Mouse (Mus musculus) forebrain, embryonic 10.5 days (tissue): ENCODE results near the gene Dmwd. TPM values are rescaled to one million over a fixed set of nuclear protein-coding genes. Genes with fewer than 3 reads are reported as not detected.

Experiments
- DNase-seq: peaks from one replicate; pipeline ENCODE4 v3.0.0-alpha.2; 2017; ENCODE audit warnings: low spot score; ENCODE audit errors: extremely low spot score
- H3K27ac ChIP-seq: fragments of 300-500 bp; sonication (generic); 2 replicates; pipeline ENCODE4 v1.5.1; 2016; ENCODE audit warnings: mild to moderate bottlenecking
- H3K27me3 ChIP-seq: fragments of 300-500 bp; sonication (generic); 2 replicates; pipeline ENCODE4 v1.6.1; 2016; ENCODE audit warnings: mild to moderate bottlenecking; ENCODE audit not compliant: poor library complexity, severe bottlenecking
- H3K36me3 ChIP-seq: fragments of 300-500 bp; sonication (generic); replicated peaks from 2 replicates; pipeline ENCODE4 v1.6.1; 2016; ENCODE audit warnings: mild to moderate bottlenecking, moderate library complexity
- H3K4me1 ChIP-seq: fragments of 300-500 bp; sonication (generic); 2 replicates; pipeline ENCODE4 v1.6.1; 2016
- H3K4me3 ChIP-seq: fragments of 300-500 bp; sonication (generic); 2 replicates; pipeline ENCODE4 v1.5.1; 2016; ENCODE audit warnings: mild to moderate bottlenecking, moderate library complexity
- H3K9me3 ChIP-seq: fragments of 300-500 bp; sonication (generic); 2 replicates; pipeline ENCODE4 v1.6.1; 2016; ENCODE audit warnings: mild to moderate bottlenecking, moderate library complexity
- WGBS: fragments of 180-500 bp; shearing (Covaris S2); methylation state at CpG from one replicate; pipeline ENCODE4 v1.1.7; 2016; 5-methylcytosine and 5-hydroxymethylcytosine counted together
- polyA plus RNA-seq: library from polyadenylated mRNA; unstranded; fragments of >200 nt; fragmentation: Nextera tagmentation; extraction: Ambion mirVana; gene quantifications from 2 replicates; pipeline ENCODE4 v1.2.1, GENCODE M21; 2016

The Dmwd gene
- polyA plus RNA-seq, 1 experiment from 2014 or later, result 16.3 TPM

- 20% methylated on average over 17 of the region's 17 CpGs for WGBS
- Histone ChIP-seq H3K4me1 (peaks cover 57% of the 10 kb centered on the region), H3K36me3 (peaks cover 58% of the 10 kb centered on the region), H3K4me3 (peak overlapping the region; percentile 87), H3K27ac (peak overlapping the region; percentile 97), H3K9me3 (no peaks in the 10 kb centered on the region), H3K27me3 (peaks cover 33% of the 10 kb centered on the region)
- DNase-seq, result no peak
Measured at GRCm38 (mm10) chr7:19091913-19092312, 15.9 kb downstream of the Dmwd start.

- peaks cover 28% of the 10 kb centered on the region for H3K27me3 ChIP-seq
- peaks cover 58% of the 10 kb centered on the region for H3K36me3 ChIP-seq
- H3K4me3 ChIP-seq, result peak overlapping the region; percentile 87
- 2% methylated on average over 38 of the region's 38 CpGs for WGBS
- H3K4me1 ChIP-seq, result peaks cover 61% of the 10 kb centered on the region
- H3K9me3 ChIP-seq, result no peaks in the 10 kb centered on the region
- peak overlapping the region; percentile 97 for H3K27ac ChIP-seq
- peak; percentile 83 for DNase-seq
Measured at GRCm38 (mm10) chr7:19092381-19093173, 16.6 kb downstream of the Dmwd start.

DNA sequence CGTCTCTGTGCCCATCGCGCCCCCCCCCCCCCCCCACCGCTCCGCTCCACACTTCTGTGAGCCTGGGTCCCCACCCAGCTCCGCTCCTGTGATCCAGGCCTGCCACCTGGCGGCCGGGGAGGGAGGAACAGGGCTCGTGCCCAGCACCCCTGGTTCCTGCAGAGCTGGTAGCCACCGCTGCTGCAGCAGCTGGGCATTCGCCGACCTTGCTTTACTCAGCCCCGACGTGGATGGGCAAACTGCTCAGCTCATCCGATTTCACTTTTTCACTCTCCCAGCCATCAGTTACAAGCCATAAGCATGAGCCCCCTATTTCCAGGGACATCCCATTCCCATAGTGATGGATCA is 17.1 kb downstream of the Dmwd start:
- DNase-seq, result peak; percentile 81
- H3K9me3 ChIP-seq, result no peaks in the 10 kb centered on the region
- peak overlapping the region; percentile 97 for H3K27ac ChIP-seq
- peaks cover 57% of the 10 kb centered on the region for H3K36me3 ChIP-seq
- under 1% methylated on average over 14 of the region's 15 CpGs for WGBS
- peaks cover 28% of the 10 kb centered on the region for H3K27me3 ChIP-seq
- peak overlapping the region; percentile 87 for H3K4me3 ChIP-seq
- peaks cover 65% of the 10 kb centered on the region for H3K4me1 ChIP-seq

- peak overlapping the region; percentile 97 for H3K27ac ChIP-seq
- H3K4me3 ChIP-seq, result peak overlapping the region; percentile 87
- peak; percentile 99 for DNase-seq
- H3K27me3 ChIP-seq, result peaks cover 28% of the 10 kb centered on the region
- H3K4me1 ChIP-seq, result peaks cover 71% of the 10 kb centered on the region
- no peaks in the 10 kb centered on the region for H3K9me3 ChIP-seq
- WGBS, result under 1% methylated on average over 45 of the region's 45 CpGs
- H3K36me3 ChIP-seq, result peaks cover 50% of the 10 kb centered on the region
Measured at GRCm38 (mm10) chr7:19093537-19094385, 17.7 kb downstream of the Dmwd start.

GRCm38 (mm10) chr7:19094471-19094825 is 18.4 kb downstream of the Dmwd start, which contains the start of gene Six5:
TSS of gene Six5 (plus strand) at chr7:19094594.
- peak within 1 kb of the TSS; percentile 97 for H3K27ac ChIP-seq
- peaks cover 44% of the 10 kb centered on the region for H3K36me3 ChIP-seq
- DNase-seq, result no peak
- H3K4me3 ChIP-seq, result peak within 1 kb of the TSS; percentile 87
- peaks cover 28% of the 10 kb centered on the region for H3K27me3 ChIP-seq
- no peaks in the 10 kb centered on the region for H3K9me3 ChIP-seq
- WGBS, result 0% methylated on average over 26 of the region's 36 CpGs
- peaks cover 72% of the 10 kb centered on the region for H3K4me1 ChIP-seq

DNA sequence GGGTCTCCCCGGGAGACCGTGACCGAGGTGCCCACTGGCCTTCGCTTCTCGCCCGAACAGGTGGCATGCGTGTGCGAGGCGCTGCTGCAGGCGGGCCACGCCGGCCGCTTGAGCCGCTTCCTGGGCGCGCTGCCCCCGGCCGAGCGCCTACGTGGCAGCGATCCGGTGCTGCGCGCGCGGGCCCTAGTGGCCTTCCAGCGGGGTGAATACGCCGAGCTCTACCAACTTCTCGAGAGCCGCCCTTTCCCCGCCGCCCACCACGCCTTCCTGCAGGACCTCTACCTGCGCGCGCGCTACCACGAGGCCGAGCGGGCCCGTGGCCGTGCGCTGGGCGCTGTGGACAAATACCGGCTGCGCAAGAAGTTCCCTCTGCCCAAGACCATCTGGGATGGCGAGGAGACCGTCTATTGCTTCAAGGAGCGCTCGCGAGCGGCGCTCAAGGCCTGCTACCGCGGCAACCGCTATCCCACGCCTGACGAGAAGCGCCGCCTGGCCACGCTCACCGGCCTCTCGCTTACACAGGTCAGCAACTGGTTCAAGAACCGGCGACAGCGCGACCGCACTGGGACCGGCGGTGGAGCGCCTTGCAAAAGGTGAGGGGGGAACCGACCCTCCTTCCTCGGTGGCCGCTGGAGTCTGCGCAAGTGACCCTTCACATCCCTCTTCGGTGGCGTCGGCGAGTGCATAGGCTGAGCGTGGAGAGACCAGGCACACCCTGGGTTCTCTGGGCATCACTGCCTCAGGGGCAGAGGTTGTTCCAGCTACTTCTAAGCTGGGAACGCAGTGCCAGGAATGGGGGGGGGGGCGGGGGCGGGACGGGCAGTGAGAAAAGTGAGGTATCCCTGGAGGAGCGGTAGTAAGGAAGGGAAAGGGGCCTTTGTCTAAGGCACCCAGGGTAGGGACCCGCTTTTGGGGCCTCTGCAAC is 19.1 kb downstream of the Dmwd start:
- peaks cover 37% of the 10 kb centered on the region for H3K36me3 ChIP-seq
- peaks cover 24% of the 10 kb centered on the region for H3K27me3 ChIP-seq

DNA sequence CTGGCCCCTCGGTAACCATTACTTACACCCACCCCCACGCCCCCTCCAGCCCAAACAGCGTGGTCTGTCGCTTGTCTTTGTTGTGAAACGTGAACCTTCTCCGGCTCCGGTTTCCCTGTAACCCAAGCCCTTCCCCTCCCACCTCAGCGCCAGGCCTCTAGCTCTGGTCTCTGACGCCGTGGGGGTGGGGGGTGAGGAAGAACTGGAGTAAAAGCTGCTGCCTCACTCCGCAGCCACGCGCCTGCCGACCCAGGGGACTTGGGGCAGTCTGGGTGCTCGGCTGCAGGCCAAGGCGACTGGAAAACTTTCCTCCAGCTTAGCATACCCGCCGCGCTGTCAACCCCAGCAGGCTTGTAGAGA is 19.7 kb downstream of the Dmwd start:
- peaks cover 31% of the 10 kb centered on the region for H3K36me3 ChIP-seq
- H3K4me1 ChIP-seq, result peaks cover 72% of the 10 kb centered on the region
- WGBS, result 0% methylated on average over 19 of the region's 19 CpGs
- peak; percentile 76 for DNase-seq
- peaks cover 18% of the 10 kb centered on the region for H3K27me3 ChIP-seq
- H3K9me3 ChIP-seq, result no peaks in the 10 kb centered on the region
- H3K4me3 ChIP-seq, result peak overlapping the region; percentile 87
- H3K27ac ChIP-seq, result peak overlapping the region; percentile 97

More for the DNA sequence above, 19.1 kb downstream of the Dmwd start:
- peaks cover 72% of the 10 kb centered on the region for H3K4me1 ChIP-seq
- H3K27ac ChIP-seq, result peak overlapping the region; percentile 97
- WGBS, result under 1% methylated on average over 87 of the region's 87 CpGs
- H3K9me3 ChIP-seq, result no peaks in the 10 kb centered on the region
- peak overlapping the region; percentile 87 for H3K4me3 ChIP-seq
- DNase-seq, result peak; percentile 65

GRCm38 (mm10) chr7:19096421-19096976 is 20.5 kb downstream of the Dmwd start:
- peak overlapping the region; percentile 97 for H3K27ac ChIP-seq
- WGBS, result 55% methylated on average over 5 of the region's 5 CpGs
- peaks cover 66% of the 10 kb centered on the region for H3K4me1 ChIP-seq
- peaks cover 23% of the 10 kb centered on the region for H3K36me3 ChIP-seq
- peak overlapping the region; percentile 87 for H3K4me3 ChIP-seq
- no peaks in the 10 kb centered on the region for H3K9me3 ChIP-seq
- DNase-seq, result no peak
- H3K27me3 ChIP-seq, result peaks cover 10% of the 10 kb centered on the region

- Histone ChIP-seq H3K27ac (peak overlapping the region; percentile 13; the same call in 1 of the 2 replicates), H3K27me3 (peaks cover 3% of the 10 kb centered on the region), H3K36me3 (peaks cover 17% of the 10 kb centered on the region), H3K4me3 (peak overlapping the region; percentile 87; the same call in 1 of the 2 replicates), H3K4me1 (peaks cover 59% of the 10 kb centered on the region), H3K9me3 (no peaks in the 10 kb centered on the region)
- DNase-seq, result no peak
- 71% methylated on average over 2 of the region's 2 CpGs for WGBS
Measured at GRCm38 (mm10) chr7:19097217-19097616, 21.2 kb downstream of the Dmwd start.

GRCm38 (mm10) chr7:19097863-19098262 is 21.8 kb downstream of the Dmwd start:
- Histone ChIP-seq H3K27me3 (no peaks in the 10 kb centered on the region), H3K4me1 (peaks cover 53% of the 10 kb centered on the region), H3K4me3 (peak overlapping the region; percentile 87; the same call in 1 of the 2 replicates), H3K9me3 (no peaks in the 10 kb centered on the region), H3K27ac (no peak overlapping the region; the same call in 1 of the 2 replicates), H3K36me3 (peaks cover 17% of the 10 kb centered on the region)
- no peak for DNase-seq

DNA sequence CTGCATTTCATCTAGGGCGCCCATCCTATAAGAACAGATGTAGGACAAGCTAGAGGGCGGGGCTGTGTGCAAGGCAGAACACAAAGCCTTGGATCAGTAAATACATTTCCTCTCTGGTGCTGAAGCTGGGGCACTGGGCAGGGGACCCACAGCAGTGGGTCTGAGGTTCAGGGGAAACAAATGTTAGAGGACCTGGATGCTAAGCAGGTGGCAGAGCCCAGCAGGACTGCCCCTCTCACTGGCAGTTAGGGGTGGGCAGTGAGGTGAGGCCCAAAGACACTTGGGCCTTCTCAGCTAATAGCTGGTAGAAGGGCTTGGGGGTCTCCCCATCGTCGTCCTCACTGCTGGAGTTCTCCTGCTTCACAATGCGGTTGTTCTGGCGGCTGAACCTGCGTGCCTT is 22.8 kb downstream of the Dmwd start:
- peaks cover 17% of the 10 kb centered on the region for H3K36me3 ChIP-seq
- DNase-seq, result no peak
- WGBS, result 57% methylated on average over 7 of the region's 7 CpGs
- no peaks in the 10 kb centered on the region for H3K9me3 ChIP-seq
- H3K27ac ChIP-seq, result no peak overlapping the region
- H3K4me1 ChIP-seq, result peaks cover 43% of the 10 kb centered on the region
- H3K4me3 ChIP-seq, result no peak overlapping the region
- no peaks in the 10 kb centered on the region for H3K27me3 ChIP-seq

DNA sequence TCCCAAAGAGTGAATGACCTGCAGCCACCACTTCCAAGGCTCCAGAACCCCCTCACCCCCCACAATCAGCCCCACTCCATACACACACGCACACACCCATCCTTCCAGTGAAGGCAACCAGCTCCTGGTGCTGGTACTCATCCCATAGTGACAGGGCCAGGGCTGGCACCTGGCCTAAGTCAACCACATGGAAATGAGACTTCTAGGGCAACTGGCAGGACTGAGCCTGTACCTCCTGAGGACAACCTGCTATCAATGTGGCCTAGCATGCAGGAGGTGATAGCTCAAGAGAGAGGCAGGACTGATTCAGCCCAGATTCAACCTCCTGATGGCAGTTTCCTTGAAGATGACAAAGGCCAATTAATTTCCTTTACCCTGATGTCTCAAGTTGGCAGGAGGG is 24.3 kb downstream of the Dmwd start:
- H3K4me1 ChIP-seq, result peaks cover 34% of the 10 kb centered on the region
- peaks cover 17% of the 10 kb centered on the region for H3K36me3 ChIP-seq
- no peak overlapping the region for H3K27ac ChIP-seq
- H3K27me3 ChIP-seq, result no peaks in the 10 kb centered on the region
- no peak overlapping the region for H3K4me3 ChIP-seq
- DNase-seq, result no peak
- H3K9me3 ChIP-seq, result no peaks in the 10 kb centered on the region
- 86% methylated on average over 1 of the region's 1 CpGs for WGBS
